Comparison of ENCODE assay signal across 18 mouse cellular contexts in genomic region chr14:36145261-36145660, GRCm38 (mm10). TPM values are rescaled to one million over a fixed set of nuclear protein-coding genes. Genes with fewer than 3 reads are reported as not detected.
"Had no signal": no experiment of that assay in that cellular context is flagged by ENCODE, and none has a peak within 500 bp of the region (broad histone marks: within the 10 kb centered on the region; RNA-seq: fewer than 3 reads in every experiment).

No protein-coding gene starts in this region.

- H3K36me3 ChIP-seq: limb, embryonic 12.5 days; liver, embryonic 13.5 days; midbrain, embryonic 12.5 days; neural tube, embryonic 12.5 days had no signal

- H3K4me3 ChIP-seq: limb, embryonic 12.5 days; liver, embryonic 13.5 days; midbrain, embryonic 12.5 days; neural tube, embryonic 12.5 days had no signal

- H3K27ac ChIP-seq: limb, embryonic 12.5 days; liver, embryonic 13.5 days; midbrain, embryonic 12.5 days; neural tube, embryonic 12.5 days; stomach, postnatal 0 days had no signal

- H3K4me2 ChIP-seq: limb, embryonic 12.5 days; liver, embryonic 13.5 days; midbrain, embryonic 12.5 days; neural tube, embryonic 12.5 days had no signal

- DNase-seq: kidney, adult 2 months; kidney, postnatal 25 days; liver; liver, embryonic 13.5 days; lung, adult 18-20 months; thymus, postnatal 4 days had no signal

- H3K27me3 ChIP-seq: limb, embryonic 12.5 days; liver, embryonic 13.5 days; midbrain, embryonic 12.5 days; neural tube, embryonic 12.5 days had no signal

RNA-seq across cellular contexts. Expression of gene 4930474N05Rik, which starts 50.5 kb away (rescaled TPM):
- total RNA-seq: layer of hippocampus, postnatal 14 days; left cerebral cortex, adult 8-10 months; left cerebral cortex, postnatal 36 days; megakaryocyte-erythroid progenitor cell, adult 5-6 weeks had no signal
- polyA plus RNA-seq: intestine, embryonic 16.5 days; kidney, adult 2 months; kidney, embryonic 16.5 days; limb, embryonic 12.5 days; liver, embryonic 13.5 days; lung, embryonic 16.5 days; midbrain, embryonic 12.5 days; midbrain, embryonic 16.5 days; neural tube, embryonic 12.5 days; stomach, postnatal 0 days had no signal
